Mouse (Mus musculus): ENCODE results near the gene Tcaf1. TPM values are rescaled to one million over a fixed set of nuclear protein-coding genes. Genes with fewer than 3 reads are reported as not detected.

The Tcaf1 gene
- polyA plus RNA-seq, 1 experiment from 2014 or later, result 104 TPM

GRCm38 (mm10) chr6:42634393-42634792 is 75.5 kb downstream of the Tcaf1 start:
- no peaks in the 10 kb centered on the region for H3K27me3 ChIP-seq (ENCODE audit: control insufficient read depth, insufficient read depth, low read length)
- no peak overlapping the region for H3K4me3 ChIP-seq (ENCODE audit: low read depth, low read length)
- 83% methylated on average over 5 of the region's 5 CpGs for WGBS
- no peaks in the 10 kb centered on the region for H3K36me3 ChIP-seq (ENCODE audit: control insufficient read depth, insufficient read depth, low read length)
- no peak overlapping the region for H3K4me2 ChIP-seq (replicated peaks; ENCODE audit: low read depth, low read length)
- no peaks in the 10 kb centered on the region for H3K4me1 ChIP-seq (ENCODE audit: control insufficient read depth, insufficient read depth, low read length)
- H3K9ac ChIP-seq (replicated peaks; ENCODE audit: low read depth, low read length), result no peak overlapping the region
- H3K9me3 ChIP-seq (ENCODE audit: control insufficient read depth, low read depth, low read length), result no peaks in the 10 kb centered on the region
- no peak for ATAC-seq (ENCODE audit: insufficient number of reproducible peaks, insufficient read depth, low FRiP score, low read depth)
- no peak overlapping the region for H3K27ac ChIP-seq (ENCODE audit: low read length)

DNA sequence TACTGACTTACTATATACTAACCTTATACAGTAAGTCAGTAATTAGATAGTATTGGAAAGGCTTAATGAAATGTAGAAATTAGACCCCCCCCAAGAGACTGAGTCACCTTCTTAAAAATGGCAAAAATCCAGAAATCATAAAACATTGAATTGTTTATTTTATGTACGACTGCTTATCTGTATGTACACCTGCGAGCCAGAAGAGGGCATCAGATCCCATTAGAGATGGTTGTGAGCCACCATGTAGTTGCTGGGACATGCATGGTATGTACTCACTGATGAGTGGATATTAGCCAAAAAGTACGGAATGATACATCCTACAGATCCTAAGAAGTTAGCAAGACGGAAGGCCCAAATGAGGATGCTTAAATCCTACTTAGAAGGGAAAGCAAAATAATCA is 78.5 kb downstream of the Tcaf1 start:
- 60% methylated on average over 4 of the region's 4 CpGs for WGBS
- Histone ChIP-seq H3K27me3 (ENCODE audit: control insufficient read depth, insufficient read depth, low read length) (no peaks in the 10 kb centered on the region), H3K4me2 (replicated peaks; ENCODE audit: low read depth, low read length) (no peak overlapping the region), H3K27ac (ENCODE audit: low read length) (no peak overlapping the region), H3K36me3 (ENCODE audit: control insufficient read depth, insufficient read depth, low read length) (no peaks in the 10 kb centered on the region), H3K4me1 (ENCODE audit: control insufficient read depth, insufficient read depth, low read length) (no peaks in the 10 kb centered on the region), H3K4me3 (ENCODE audit: low read depth, low read length) (no peak overlapping the region), H3K9me3 (ENCODE audit: control insufficient read depth, low read depth, low read length) (no peaks in the 10 kb centered on the region), H3K9ac (replicated peaks; ENCODE audit: low read depth, low read length) (no peak overlapping the region)
- ATAC-seq (ENCODE audit: insufficient number of reproducible peaks, insufficient read depth, low FRiP score, low read depth), result no peak

Other genes with a start within 250 kb of the Tcaf1 start
- gene Olfr458, start 244.9 kb downstream of the Tcaf1 start, polyA plus RNA-seq (2014; fragmentation: Nextera tagmentation; extraction: Ambion mirVana), result not detected in 2 replicates
- not detected in 2 replicates for gene Olfr457, start 233.8 kb downstream of the Tcaf1 start, polyA plus RNA-seq (2014; fragmentation: Nextera tagmentation; extraction: Ambion mirVana)
- gene Olfr456, start 222.9 kb downstream of the Tcaf1 start, polyA plus RNA-seq (2014; fragmentation: Nextera tagmentation; extraction: Ambion mirVana), result not detected in 2 replicates
- gene Olfr455, start 162.5 kb downstream of the Tcaf1 start, polyA plus RNA-seq (2014; fragmentation: Nextera tagmentation; extraction: Ambion mirVana), result not detected in 2 replicates
- gene Tcaf3, start 112.4 kb downstream of the Tcaf1 start, polyA plus RNA-seq (2014; fragmentation: Nextera tagmentation; extraction: Ambion mirVana), result not detected in 2 replicates
- 7.1 and 8.5 TPM in 2 replicates for gene Tcaf2, start 64.8 kb downstream of the Tcaf1 start, polyA plus RNA-seq (2014; fragmentation: Nextera tagmentation; extraction: Ambion mirVana)
- gene Olfr453, start 29.3 kb upstream of the Tcaf1 start, polyA plus RNA-seq (2014; fragmentation: Nextera tagmentation; extraction: Ambion mirVana), result not detected in 2 replicates
- gene Olfr38, start 46.3 kb upstream of the Tcaf1 start, polyA plus RNA-seq (2014; fragmentation: Nextera tagmentation; extraction: Ambion mirVana), result not detected in 2 replicates
- not detected in 2 replicates for gene Olfr452, start 75.0 kb upstream of the Tcaf1 start, polyA plus RNA-seq (2014; fragmentation: Nextera tagmentation; extraction: Ambion mirVana)
- gene Olfr450, start 101.9 kb upstream of the Tcaf1 start, polyA plus RNA-seq (2014; fragmentation: Nextera tagmentation; extraction: Ambion mirVana), result not detected in 2 replicates
- not detected in 2 replicates for gene Olfr449, start 124.3 kb upstream of the Tcaf1 start, polyA plus RNA-seq (2014; fragmentation: Nextera tagmentation; extraction: Ambion mirVana)
- not detected in 2 replicates for gene Olfr448, start 180.4 kb upstream of the Tcaf1 start, polyA plus RNA-seq (2014; fragmentation: Nextera tagmentation; extraction: Ambion mirVana)
- not detected in 2 replicates for gene Olfr447, start 198.8 kb upstream of the Tcaf1 start, polyA plus RNA-seq (2014; fragmentation: Nextera tagmentation; extraction: Ambion mirVana)
- gene Olfr446, start 211.3 kb upstream of the Tcaf1 start, polyA plus RNA-seq (2014; fragmentation: Nextera tagmentation; extraction: Ambion mirVana), result not detected in 2 replicates
- gene Olfr444, start 239.0 kb upstream of the Tcaf1 start, polyA plus RNA-seq (2014; fragmentation: Nextera tagmentation; extraction: Ambion mirVana), result not detected in 2 replicates

Data from stomach, embryonic 14.5 days (tissue).